Mouse (Mus musculus) duodenum, adult 2 months (tissue): ENCODE results near the gene Zyg11a. TPM values are rescaled to one million over a fixed set of nuclear protein-coding genes. Genes with fewer than 3 reads are reported as not detected.

ENCODE experiments used
- polyA plus RNA-seq: library from polyadenylated mRNA; depleted of rRNA; stranded (reverse); fragments of >200 nt; gene quantifications from 2 replicates; pipeline ENCODE4 v1.2.3, GENCODE M21; 2012; ENCODE audit warnings: low replicate concordance; rRNA removed

Zyg11a gene
- 1.2 and 2.8 TPM in 2 replicates for polyA plus RNA-seq

DNA sequence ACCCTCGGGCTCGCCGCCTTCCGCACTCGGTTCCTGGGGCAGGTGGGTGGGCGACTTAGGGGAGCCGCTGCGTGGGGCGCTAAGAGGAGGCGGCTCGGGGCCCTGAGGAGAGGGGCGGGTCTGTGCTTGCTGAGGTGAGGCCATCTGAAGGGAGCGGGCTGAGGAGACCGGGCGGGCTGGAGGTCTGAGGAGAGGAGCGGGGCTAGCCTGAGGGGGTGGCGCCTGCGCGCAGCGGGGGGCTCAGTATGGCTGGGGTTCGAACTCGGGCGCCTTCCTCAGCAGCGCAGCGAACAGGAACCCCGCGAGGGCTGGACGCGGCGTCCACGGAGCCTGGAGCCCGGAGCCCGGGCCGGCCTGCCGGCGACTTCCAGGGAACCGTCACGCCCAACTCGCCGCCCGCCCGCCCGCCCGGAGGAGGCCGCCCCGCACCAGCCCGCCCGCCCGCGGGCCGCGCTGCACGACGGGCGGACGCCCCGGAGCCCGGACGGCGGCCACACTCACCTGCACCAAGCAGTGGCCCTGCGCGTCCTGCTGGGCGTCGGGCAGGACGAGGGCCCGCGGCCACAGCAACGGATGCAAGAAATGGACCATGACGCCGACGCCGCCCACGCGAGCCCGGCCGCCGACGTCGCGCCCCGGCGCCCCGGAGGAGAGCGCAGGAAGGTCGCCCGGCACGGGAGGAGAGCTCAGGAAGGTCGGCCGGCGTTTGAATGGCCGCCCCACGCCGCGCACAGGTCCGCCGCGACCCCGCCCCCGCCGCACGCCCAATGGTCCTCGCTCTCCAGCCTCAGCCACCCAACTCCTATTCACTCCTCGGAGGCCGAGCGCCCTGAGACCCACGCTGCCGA lies at the start of gene Zyg11a:
TSS of gene Zyg11a (minus strand) at position 717 of the 848 bp plus-strand sequence.

GRCm38 (mm10) chr4:108165152-108165895 lies 52.5 kb downstream of the Zyg11a start, which contains the start of gene Echdc2:
Echdc2 (plus strand) TSS chr4:108165437.

GRCm38 (mm10) chr4:108144880-108145279 lies 73.0 kb downstream of the Zyg11a start, which contains the start of gene Scp2:
Scp2 (minus strand) TSS chr4:108144998.

Other genes starting within 250 kb of the Zyg11a start
- 0.43 and 0.46 TPM in 2 replicates for gene Slc1a7, start 249.7 kb downstream of the Zyg11a start, polyA plus RNA-seq
- 29.9 and 140 TPM in 2 replicates for gene Podn, start 121.6 kb downstream of the Zyg11a start, polyA plus RNA-seq
- 87.3 and 143 TPM in 2 replicates for gene Scp2, start 73.0 kb downstream of the Zyg11a start, polyA plus RNA-seq
- 34.1 and 51.8 TPM in 2 replicates for gene Echdc2, start 52.6 kb downstream of the Zyg11a start, polyA plus RNA-seq
- gene Zyg11b, start 83.0 kb upstream of the Zyg11a start, polyA plus RNA-seq, result 2.2 and 2.4 TPM in 2 replicates
- 9.7 and 12.7 TPM in 2 replicates for gene Coa7, start 110.1 kb upstream of the Zyg11a start, polyA plus RNA-seq
- 0.32 TPM in 1 of 2 replicates, not detected in the other for gene Shisal2a, start 165.3 kb upstream of the Zyg11a start, polyA plus RNA-seq
- gene Gpx7, start 188.9 kb upstream of the Zyg11a start, polyA plus RNA-seq, result 1.6 and 4.5 TPM in 2 replicates
- 5.4 and 8.7 TPM in 2 replicates for gene Tut4, start 241.4 kb upstream of the Zyg11a start, polyA plus RNA-seq